Mouse (Mus musculus) frontal cortex, postnatal 25 days (tissue): ENCODE measurements around the gene Slc24a5.

ENCODE experiments used
- DNase-seq, 2 experiments: peaks; one replicate each; pipeline ENCODE4 v3.0.0; 2022; ENCODE audit warnings: low spot score in 2 of 2

Slc24a5 gene

DNA sequence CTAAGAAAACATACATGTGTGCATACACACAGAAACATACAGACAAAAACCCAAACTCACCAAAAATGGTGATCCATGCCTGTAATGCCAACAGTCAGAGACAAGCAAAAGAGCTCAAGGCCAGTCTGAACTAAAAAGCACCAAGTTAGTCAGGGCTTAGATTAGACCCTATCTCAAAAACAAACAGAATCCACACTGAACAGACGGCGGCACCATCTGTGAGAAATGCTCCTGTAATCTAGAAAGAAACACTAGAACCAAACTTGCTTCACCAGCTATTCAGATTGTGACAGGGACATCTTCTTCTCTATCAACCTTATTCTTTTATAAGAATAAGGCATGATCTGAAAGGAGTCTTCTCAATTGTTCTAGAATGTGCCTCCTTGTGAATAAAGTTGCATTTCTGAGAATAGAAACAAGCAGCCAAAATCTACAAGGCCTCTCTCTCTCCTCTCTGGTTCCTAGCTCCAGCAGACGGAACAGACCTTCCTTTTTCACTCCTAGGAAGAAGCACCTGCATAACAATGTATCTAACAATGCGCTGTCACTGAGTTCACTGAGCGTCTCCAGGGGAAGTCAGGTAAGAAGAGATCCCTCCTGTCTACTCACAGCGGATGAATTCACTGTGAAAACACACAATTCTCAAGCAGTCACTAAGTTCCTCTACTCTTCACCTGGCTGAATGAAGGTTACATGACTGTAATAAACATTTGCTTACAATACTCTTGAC lies 51.6 kb downstream of the Slc24a5 start:
- DNase-seq: peak in 1 of 2 experiments; percentile 29

DNA sequence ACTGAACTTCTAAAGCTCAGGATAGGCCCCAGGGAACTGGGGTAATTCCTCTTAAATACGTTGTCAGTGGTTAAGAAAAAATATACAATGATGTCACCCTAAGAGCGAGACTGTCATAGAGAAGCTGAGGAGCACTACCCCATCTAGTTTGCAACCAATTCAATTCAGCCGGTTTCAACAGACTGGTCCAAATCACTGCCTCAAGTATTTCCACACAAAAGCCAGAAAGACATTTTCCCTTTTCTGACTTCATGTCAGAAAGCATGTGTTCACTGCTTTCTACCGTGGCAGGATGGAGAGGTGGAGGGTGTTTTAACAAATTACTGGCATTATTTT lies 54.3 kb downstream of the Slc24a5 start:
- no peak for DNase-seq

DNA sequence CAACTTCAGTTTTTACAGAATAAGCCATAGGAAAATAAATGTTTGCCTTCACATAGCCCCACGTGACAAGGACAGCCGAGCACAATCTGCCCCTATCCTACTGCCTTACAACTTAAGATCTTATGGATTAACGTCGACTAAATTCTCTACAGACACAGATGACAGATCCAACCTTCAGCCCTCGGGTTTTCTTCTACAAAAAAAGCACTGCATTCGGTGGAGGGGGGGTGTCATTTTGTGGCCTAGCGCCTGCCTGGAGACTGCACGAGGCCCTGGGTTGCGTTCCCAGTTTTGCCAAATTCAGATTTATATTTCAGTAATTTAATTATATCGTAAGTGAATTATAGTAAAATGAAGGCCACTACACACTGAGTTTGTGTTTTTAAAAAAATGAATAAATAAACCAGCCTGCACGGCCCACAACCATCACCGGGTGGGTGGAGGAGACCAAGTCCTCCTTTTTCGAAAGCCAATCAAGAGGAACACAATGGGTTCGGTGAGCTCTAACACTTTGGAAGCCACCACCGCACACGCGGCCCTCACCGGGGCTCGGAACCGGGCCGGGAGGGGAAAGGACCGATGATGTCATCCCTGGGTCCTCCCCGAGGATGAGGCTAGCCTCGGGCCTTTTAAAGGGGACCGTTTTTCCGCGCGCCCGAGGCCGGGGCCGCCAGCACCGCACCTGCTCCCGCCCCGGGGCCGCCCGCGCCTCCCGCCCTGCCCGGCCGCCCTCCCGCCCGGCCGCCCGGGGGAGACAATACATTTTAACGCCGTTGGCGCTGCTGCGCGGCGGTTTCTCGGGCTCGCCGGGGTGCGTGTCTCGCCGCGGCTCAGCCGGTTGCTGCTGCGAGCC lies 54.9 kb downstream of the Slc24a5 start:
- DNase-seq: peak; percentile 32 to 50

DNA sequence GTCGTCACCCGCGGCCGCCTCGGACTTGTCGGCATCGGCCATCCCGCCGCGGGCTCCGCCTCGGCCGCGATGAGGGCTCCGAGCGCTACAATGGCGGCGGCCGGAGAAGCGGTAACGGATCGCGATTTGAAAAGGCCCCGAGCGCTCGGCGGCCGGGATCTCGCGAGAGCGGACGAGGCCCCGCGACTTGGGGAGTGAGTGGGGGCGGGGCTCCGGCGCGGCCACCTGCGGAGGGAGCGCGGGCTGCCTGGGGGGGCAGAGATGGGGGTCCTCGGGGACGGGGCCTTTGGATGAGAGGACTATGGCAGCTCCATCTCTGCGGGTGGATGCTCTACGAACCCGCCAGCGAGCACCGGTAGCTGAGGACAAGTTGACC lies 55.5 kb downstream of the Slc24a5 start, which contains the start of gene Myef2:
Gene Myef2, minus strand, starts transcription at position 185 of the 376 bp plus-strand sequence.
- DNase-seq: peak; percentile 51 to 66

DNA sequence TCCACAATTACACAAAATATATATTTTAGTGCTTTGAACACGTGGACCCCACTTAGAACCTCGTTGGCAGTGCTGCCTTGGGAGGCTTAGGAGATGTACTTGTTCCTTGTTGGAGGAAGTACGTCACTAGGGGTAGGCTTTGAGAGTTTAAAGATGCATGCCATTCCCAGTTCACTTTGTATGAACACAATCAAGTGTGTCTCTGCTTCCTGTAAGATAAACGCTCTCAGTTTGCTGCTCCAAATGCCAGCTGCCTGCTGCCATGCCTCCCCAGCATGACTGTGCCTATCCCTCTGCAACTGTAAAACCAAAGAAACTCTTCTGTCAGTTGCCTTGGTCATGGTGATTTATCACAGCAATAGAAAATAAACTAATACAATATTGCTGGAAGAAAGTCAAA lies 57.9 kb downstream of the Slc24a5 start:
- no peak for DNase-seq

DNA sequence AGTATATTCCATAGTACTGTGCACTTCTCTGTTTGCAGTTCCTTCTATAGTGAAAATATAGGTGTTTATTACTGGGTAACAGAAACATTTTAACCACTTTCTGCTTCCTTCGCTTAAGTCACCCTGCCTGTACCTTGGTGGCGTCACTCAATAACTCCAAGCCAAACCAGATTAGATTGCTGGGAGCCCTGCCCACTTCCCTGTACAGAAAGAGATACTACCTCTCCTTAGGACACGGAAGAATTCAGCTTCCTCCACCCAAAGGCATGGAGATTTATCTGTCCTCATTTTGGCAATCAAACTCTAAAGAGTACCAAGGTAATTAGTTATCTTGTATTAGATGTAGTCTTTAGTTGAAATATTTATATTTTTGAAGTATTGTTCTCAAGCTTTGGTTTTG lies 58.9 kb downstream of the Slc24a5 start:
- no peak for DNase-seq

DNA sequence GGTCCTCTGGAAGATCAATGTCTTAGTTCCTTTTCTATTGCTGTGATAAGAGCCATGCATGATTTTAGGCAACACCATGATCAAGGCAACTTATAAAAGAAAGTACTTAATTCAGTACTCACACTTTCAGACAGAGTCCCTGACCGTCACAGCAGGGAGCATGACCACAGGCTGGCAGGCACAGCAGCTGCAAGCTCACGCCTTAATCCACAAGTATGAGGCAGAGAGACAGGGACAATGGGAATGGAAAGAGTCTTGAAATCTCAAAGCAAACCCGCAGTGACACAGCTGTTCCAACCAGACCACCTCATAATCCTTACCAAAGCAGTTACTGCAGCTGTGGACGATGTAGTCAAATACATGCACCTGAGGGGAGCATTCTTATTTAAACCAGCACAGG lies 66.2 kb downstream of the Slc24a5 start:
- DNase-seq: no peak

DNA sequence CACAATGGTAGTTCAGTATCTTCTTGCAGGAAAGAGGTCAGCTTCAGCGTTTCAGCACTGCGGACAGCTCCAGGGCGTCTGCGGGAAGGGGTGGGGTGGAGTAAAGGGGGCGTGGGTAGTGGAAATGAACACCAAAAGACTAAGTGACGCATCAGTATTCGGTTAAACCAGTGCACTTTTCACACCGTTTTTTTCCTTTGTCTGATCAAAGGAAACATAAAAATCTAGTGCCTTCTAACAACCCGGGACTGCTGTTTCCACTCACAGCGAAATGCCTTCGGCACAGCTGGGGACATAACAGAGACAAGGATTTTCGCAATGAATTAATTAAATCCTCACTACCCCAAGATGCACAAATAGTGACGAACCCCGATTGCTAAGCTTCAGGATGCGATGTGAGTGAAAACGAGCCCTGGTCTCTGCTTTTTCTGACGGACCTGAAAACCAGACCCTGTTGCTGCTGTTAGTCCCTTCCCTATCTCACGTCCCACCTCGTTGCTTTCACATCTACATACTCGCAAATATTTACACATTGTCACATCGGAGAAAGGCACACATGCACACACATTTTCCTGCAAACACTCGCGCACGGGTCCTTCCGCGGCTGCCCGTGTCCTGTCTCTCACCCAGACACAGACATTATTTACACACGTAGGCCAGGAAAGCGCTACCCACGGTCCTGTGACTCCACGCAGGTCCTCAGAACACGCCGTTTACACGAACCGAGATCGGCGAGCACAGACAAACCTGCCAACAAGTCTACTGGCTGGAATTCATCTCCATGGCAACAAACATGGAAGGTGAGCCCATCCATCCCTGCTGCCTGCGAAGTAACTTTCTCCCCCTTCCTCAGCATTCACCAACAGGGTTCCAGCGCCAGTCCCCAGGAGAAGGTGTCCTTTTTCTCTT lies 68.2 kb downstream of the Slc24a5 start, which contains the start of gene Ctxn2:
Gene Ctxn2, plus strand, starts transcription at position 790 of the 909 bp plus-strand sequence.
- DNase-seq: peak; percentile 23 to 33

DNA sequence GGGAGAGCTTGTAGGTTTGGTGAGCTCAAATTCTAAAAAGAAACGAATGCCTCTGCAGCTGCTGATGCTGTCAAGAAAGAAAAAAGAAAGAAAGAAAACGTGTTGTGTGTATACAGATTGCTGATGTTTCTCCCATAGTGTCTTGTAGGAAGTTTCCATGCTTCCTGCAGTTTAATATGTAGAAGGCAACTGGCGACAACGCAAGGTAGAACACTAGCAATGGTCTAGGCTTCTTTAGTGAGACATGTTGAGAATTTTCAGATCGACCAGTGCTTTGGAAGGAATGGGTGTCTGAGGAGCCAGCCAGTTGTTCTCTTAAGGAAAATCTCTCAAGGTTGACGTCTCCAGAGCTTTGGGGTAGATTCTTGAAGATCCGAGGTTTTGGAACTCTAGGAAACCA lies 68.9 kb downstream of the Slc24a5 start:
- no peak for DNase-seq
